Mouse (Mus musculus) liver, embryonic 15.5 days (tissue): ENCODE data around the gene Slc2a4. TPM values are rescaled to one million over a fixed set of nuclear protein-coding genes. Genes with fewer than 3 reads are reported as not detected.
"Not testable (repeated sequence)": the region's sequence is repeated elsewhere in the genome, so short reads cannot be mapped to it uniquely, and the experiment has no call there.

Experiments used
- ATAC-seq: fragments of 200-750 bp; cut with Nextera tagmentation; 2 replicates; pipeline ENCODE4 v1.8.0; 2017; ENCODE audit warnings: moderate number of reproducible peaks, mild to moderate bottlenecking, moderate library complexity; ENCODE audit not compliant: insufficient read depth
- H3K27ac ChIP-seq: fragments of 300-500 bp; sonication (generic); replicated peaks from 2 replicates; pipeline ENCODE4 v1.5.1; 2015; ENCODE audit warnings: mild to moderate bottlenecking, inconsistent platforms
- H3K27me3 ChIP-seq: fragments of 300-500 bp; sonication (generic); 2 replicates; pipeline ENCODE4 v1.6.1; 2015; ENCODE audit warnings: mild to moderate bottlenecking, inconsistent platforms
- H3K36me3 ChIP-seq: fragments of 300-500 bp; sonication (generic); replicated peaks from 2 replicates; pipeline ENCODE4 v1.6.1; 2015; ENCODE audit warnings: moderate library complexity, mild to moderate bottlenecking, inconsistent platforms
- H3K4me1 ChIP-seq: fragments of 300-500 bp; sonication (generic); replicated peaks from 2 replicates; pipeline ENCODE4 v1.6.1; 2015; ENCODE audit warnings: inconsistent platforms
- H3K4me2 ChIP-seq: fragments of 300-500 bp; sonication (generic); 2 replicates; pipeline ENCODE4 v1.6.1; 2015; ENCODE audit warnings: moderate library complexity, mild to moderate bottlenecking, inconsistent platforms
- H3K4me3 ChIP-seq: fragments of 300-500 bp; sonication (generic); replicated peaks from 2 replicates; pipeline ENCODE4 v1.5.1; 2015; ENCODE audit warnings: mild to moderate bottlenecking, inconsistent platforms
- H3K9ac ChIP-seq: fragments of 300-500 bp; sonication (generic); 2 replicates; pipeline ENCODE4 v1.6.1; 2015; ENCODE audit warnings: moderate library complexity, mild to moderate bottlenecking, inconsistent platforms
- H3K9me3 ChIP-seq: fragments of 300-500 bp; sonication (generic); replicated peaks from 2 replicates; pipeline ENCODE4 v1.6.1; 2016; ENCODE audit warnings: inconsistent platforms
- WGBS: fragments of 180-500 bp; shearing (Covaris S2); methylation state at CpG from one replicate; pipeline ENCODE4 v1.1.7; 2015; ENCODE audit warnings: mixed read lengths; ENCODE audit not compliant: insufficient replicate concordance; 5-methylcytosine and 5-hydroxymethylcytosine counted together
- polyA plus RNA-seq: library from polyadenylated mRNA; unstranded; fragments of >200 nt; fragmentation: Nextera tagmentation; extraction: Ambion mirVana; gene quantifications from 2 replicates; pipeline ENCODE4 v1.2.1, GENCODE M21; 2015

The Slc2a4 gene
- polyA plus RNA-seq, 1 experiment from 2014 or later: 19.9 TPM

- H3K4me2 ChIP-seq: no peak overlapping the region
- H3K9ac ChIP-seq: no peak overlapping the region
- H3K4me1 ChIP-seq: peaks cover 29% of the 10 kb centered on the region
- WGBS: 43% methylated on average over 3 of the region's 3 CpGs
- no peaks in the 10 kb centered on the region for H3K36me3 ChIP-seq
- H3K9me3 ChIP-seq: no peaks in the 10 kb centered on the region
- ATAC-seq: no peak
- H3K27me3 ChIP-seq: peaks cover 22% of the 10 kb centered on the region
- H3K27ac ChIP-seq: no peak overlapping the region
- H3K4me3 ChIP-seq: no peak overlapping the region
Observed at GRCm38 (mm10) chr11:69930967-69931537, 16.9 kb downstream of the Slc2a4 start.

- H3K9me3 ChIP-seq, H3K9ac ChIP-seq, H3K4me2 ChIP-seq, H3K4me3 ChIP-seq, H3K27ac ChIP-seq, H3K36me3 ChIP-seq, ATAC-seq: not testable (repeated sequence)
- Histone ChIP-seq H3K4me1 (peaks cover 20% of the 10 kb centered on the region), H3K27me3 (peaks cover 13% of the 10 kb centered on the region)
- WGBS: 79% methylated on average over 8 of the region's 8 CpGs
Observed at GRCm38 (mm10) chr11:69930176-69930575, 17.8 kb downstream of the Slc2a4 start.

- Histone ChIP-seq H3K4me1 (peaks cover 15% of the 10 kb centered on the region), H3K36me3 (no peaks in the 10 kb centered on the region), H3K9me3 (no peaks in the 10 kb centered on the region), H3K27me3 (peaks cover 9% of the 10 kb centered on the region), H3K4me3 (no peak overlapping the region), H3K4me2 (no peak overlapping the region), H3K9ac (no peak overlapping the region), H3K27ac (no peak overlapping the region)
- WGBS: 35% methylated on average over 4 of the region's 4 CpGs
- ATAC-seq: no peak
Observed at GRCm38 (mm10) chr11:69929712-69930111, 18.3 kb downstream of the Slc2a4 start.

GRCm38 (mm10) chr11:69927501-69927900 is 20.5 kb downstream of the Slc2a4 start:
- Histone ChIP-seq H3K4me1 (peaks cover 21% of the 10 kb centered on the region), H3K36me3 (no peaks in the 10 kb centered on the region), H3K9ac (no peak overlapping the region), H3K4me2 (no peak overlapping the region), H3K9me3 (no peaks in the 10 kb centered on the region), H3K27me3 (no peaks in the 10 kb centered on the region), H3K4me3 (no peak overlapping the region), H3K27ac (no peak overlapping the region)
- 84% methylated on average over 2 of the region's 2 CpGs for WGBS
- ATAC-seq: no peak

DNA sequence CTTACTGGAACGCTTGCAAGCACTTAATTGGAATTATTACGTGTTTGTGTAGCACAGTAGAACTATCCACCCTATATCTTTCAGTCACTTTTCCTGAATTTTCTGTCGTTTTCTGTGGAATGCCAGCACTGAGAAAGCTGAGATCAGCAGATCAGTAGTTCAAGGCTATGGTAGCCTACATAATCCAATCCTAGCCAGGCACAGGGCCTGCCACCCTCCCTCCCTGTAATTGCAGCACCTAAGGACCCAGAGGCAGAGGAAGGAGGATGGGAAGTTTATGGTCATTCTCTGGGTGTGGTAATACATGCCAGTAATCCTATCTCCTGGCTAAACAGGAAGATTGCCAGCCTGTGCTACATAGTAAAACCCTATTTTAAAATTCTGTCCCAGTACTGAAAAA is 25.2 kb downstream of the Slc2a4 start:
- Histone ChIP-seq H3K9ac (peak overlapping the region; percentile 67), H3K27ac (peak overlapping the region; percentile 97), H3K4me1 (peaks cover 41% of the 10 kb centered on the region), H3K9me3 (no peaks in the 10 kb centered on the region), H3K4me2 (peak overlapping the region; percentile 90), H3K4me3 (peak overlapping the region; percentile 88), H3K27me3 (no peaks in the 10 kb centered on the region), H3K36me3 (peaks cover 17% of the 10 kb centered on the region)
- no peak for ATAC-seq
- WGBS: 62% methylated on average over 3 of the region's 3 CpGs

- Histone ChIP-seq H3K9me3 (no peaks in the 10 kb centered on the region), H3K4me3 (peak overlapping the region; percentile 88), H3K4me1 (peaks cover 48% of the 10 kb centered on the region), H3K4me2 (peak overlapping the region; percentile 90), H3K27me3 (no peaks in the 10 kb centered on the region), H3K27ac (peak overlapping the region; percentile 97), H3K9ac (peak overlapping the region; percentile 67), H3K36me3 (peaks cover 23% of the 10 kb centered on the region)
- ATAC-seq: no peak
- WGBS: 3% methylated on average over 12 of the region's 12 CpGs
Observed at GRCm38 (mm10) chr11:69922012-69922756, 25.8 kb downstream of the Slc2a4 start.

GRCm38 (mm10) chr11:69921114-69922011 is 26.6 kb downstream of the Slc2a4 start, which contains the start of gene Eif5a:
Gene Eif5a (minus strand): TSS chr11:69921958.
- Histone ChIP-seq H3K27me3 (no peaks in the 10 kb centered on the region), H3K4me2 (peak within 1 kb of the TSS; percentile 90), H3K9me3 (no peaks in the 10 kb centered on the region), H3K4me1 (peaks cover 56% of the 10 kb centered on the region), H3K4me3 (peak within 1 kb of the TSS; percentile 88), H3K9ac (peak within 1 kb of the TSS; percentile 97), H3K27ac (peak within 1 kb of the TSS; percentile 97), H3K36me3 (peaks cover 32% of the 10 kb centered on the region)
- peak; percentile 90 for ATAC-seq
- WGBS: under 1% methylated on average over 78 of the region's 78 CpGs

GRCm38 (mm10) chr11:69920266-69921031 is 27.5 kb downstream of the Slc2a4 start:
- Histone ChIP-seq H3K4me1 (peaks cover 65% of the 10 kb centered on the region), H3K4me2 (peak overlapping the region; percentile 90), H3K36me3 (peaks cover 41% of the 10 kb centered on the region), H3K4me3 (peak overlapping the region; percentile 88), H3K27ac (peak overlapping the region; percentile 97), H3K9me3 (no peaks in the 10 kb centered on the region), H3K9ac (peak overlapping the region; percentile 97), H3K27me3 (no peaks in the 10 kb centered on the region)
- peak; percentile 11 for ATAC-seq
- WGBS: under 1% methylated on average over 63 of the region's 65 CpGs

DNA sequence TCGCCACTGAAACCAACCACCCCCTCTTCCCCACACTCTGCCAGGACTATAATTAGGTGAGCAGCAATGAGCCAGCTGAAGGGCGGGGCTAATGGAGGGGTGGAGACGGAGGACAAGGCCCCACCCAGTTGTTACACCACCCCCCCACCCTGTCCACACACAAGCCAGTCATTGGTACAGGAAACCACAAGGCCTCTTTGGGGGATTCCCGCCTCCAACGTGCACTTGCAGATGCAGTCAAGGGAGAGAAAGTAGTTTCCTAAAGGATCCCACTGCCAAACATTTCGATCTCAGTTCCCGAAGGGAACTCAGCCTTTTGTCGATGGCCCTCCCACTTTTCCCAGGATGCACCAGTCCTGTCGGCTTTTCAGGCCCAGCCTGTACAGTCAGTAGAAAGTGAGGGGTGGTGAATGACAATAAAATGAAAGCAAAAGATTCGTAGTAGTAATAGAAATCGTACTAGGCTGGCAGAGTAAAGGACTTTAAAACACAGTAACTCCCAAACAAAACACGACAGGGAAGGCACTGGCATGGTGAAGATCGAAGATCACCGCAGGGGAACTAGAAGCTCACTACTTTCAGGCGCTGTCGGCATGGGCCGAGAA is 28.2 kb downstream of the Slc2a4 start:
- Histone ChIP-seq H3K4me2 (peak overlapping the region; percentile 90), H3K4me1 (peaks cover 72% of the 10 kb centered on the region), H3K4me3 (peak overlapping the region; percentile 88), H3K27ac (peak overlapping the region; percentile 97), H3K9ac (peak overlapping the region; percentile 97), H3K36me3 (peaks cover 48% of the 10 kb centered on the region), H3K27me3 (no peaks in the 10 kb centered on the region), H3K9me3 (no peaks in the 10 kb centered on the region)
- under 1% methylated on average over 17 of the region's 17 CpGs for WGBS
- peak; percentile 38 for ATAC-seq

DNA sequence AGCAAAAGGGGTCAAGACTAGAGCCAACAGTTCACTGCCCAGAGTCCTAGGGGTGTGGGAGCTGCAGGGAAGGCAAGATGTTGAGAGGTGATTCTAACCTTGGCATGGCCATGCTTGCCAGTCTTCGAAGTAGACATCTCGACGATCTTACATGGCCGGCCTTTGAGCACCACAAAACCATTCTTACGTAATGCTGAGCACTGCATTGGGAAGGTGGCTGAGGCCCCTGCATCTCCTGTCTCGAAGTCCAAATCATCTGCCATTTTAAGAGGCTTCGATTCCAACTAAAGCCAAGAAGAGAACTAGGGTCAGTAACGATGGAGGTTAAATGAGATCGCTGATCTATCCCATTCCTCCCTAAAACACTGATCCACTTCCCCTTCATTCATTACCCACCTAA is 28.9 kb downstream of the Slc2a4 start:
- peak overlapping the region; percentile 90 for H3K4me2 ChIP-seq
- peak overlapping the region; percentile 97 for H3K27ac ChIP-seq
- no peaks in the 10 kb centered on the region for H3K27me3 ChIP-seq
- peak overlapping the region; percentile 97 for H3K9ac ChIP-seq
- 40% methylated on average over 9 of the region's 9 CpGs for WGBS
- no peak for ATAC-seq
- H3K4me1 ChIP-seq: peaks cover 74% of the 10 kb centered on the region
- no peaks in the 10 kb centered on the region for H3K9me3 ChIP-seq
- peaks cover 50% of the 10 kb centered on the region for H3K36me3 ChIP-seq
- H3K4me3 ChIP-seq: peak overlapping the region; percentile 88
